Mouse (Mus musculus): ENCODE data around the gene Zfand6. TPM values are rescaled to one million over a fixed set of nuclear protein-coding genes. Genes with fewer than 3 reads are reported as not detected.
A peak's percentile ranks its signal among the peaks of the same experiment; 100 is the strongest.

Zfand6 gene
- polyA plus RNA-seq, 1 experiment from 2014 or later, result 245 TPM

GRCm38 (mm10) chr7:84587101-84587783 lies 102.5 kb downstream of the Zfand6 start:
- Histone ChIP-seq H3K4me3 (ENCODE audit: low read depth, low read length) (no peak overlapping the region), H3K36me3 (ENCODE audit: control insufficient read depth, insufficient read depth, low read length) (no peaks in the 10 kb centered on the region), H3K4me2 (no peak overlapping the region), H3K9me3 (ENCODE audit: control insufficient read depth, low read length) (no peaks in the 10 kb centered on the region), H3K9ac (ENCODE audit: low read length) (no peak overlapping the region), H3K4me1 (ENCODE audit: control insufficient read depth, insufficient read depth, low read length) (peaks cover 3% of the 10 kb centered on the region; the same call in 1 of the 2 replicates), H3K27ac (ENCODE audit: low read depth, low read length) (no peak overlapping the region), H3K27me3 (ENCODE audit: control insufficient read depth, insufficient read depth, low read length) (no peaks in the 10 kb centered on the region)
- DNase-seq (ENCODE audit: low spot score, missing footprints) (no peak), ATAC-seq (ENCODE audit: low FRiP score) (no peak; the same call in 1 of the 2 replicates)
- WGBS, result 85% methylated on average over 5 of the region's 5 CpGs

GRCm38 (mm10) chr7:84586360-84587100 lies 103.2 kb downstream of the Zfand6 start:
- Histone ChIP-seq H3K4me1 (ENCODE audit: control insufficient read depth, insufficient read depth, low read length) (peaks cover 3% of the 10 kb centered on the region; the same call in 1 of the 2 replicates), H3K9ac (ENCODE audit: low read length) (no peak overlapping the region), H3K4me2 (no peak overlapping the region), H3K9me3 (ENCODE audit: control insufficient read depth, low read length) (no peaks in the 10 kb centered on the region), H3K27me3 (ENCODE audit: control insufficient read depth, insufficient read depth, low read length) (no peaks in the 10 kb centered on the region), H3K36me3 (ENCODE audit: control insufficient read depth, insufficient read depth, low read length) (no peaks in the 10 kb centered on the region), H3K4me3 (ENCODE audit: low read depth, low read length) (no peak overlapping the region), H3K27ac (ENCODE audit: low read depth, low read length) (no peak overlapping the region)
- 0 out of 2 replicates have a peak, but pooled peaks have one; percentile 14 for ATAC-seq (ENCODE audit: low FRiP score)
- DNase-seq (ENCODE audit: low spot score, missing footprints), result no peak
- WGBS, result 72% methylated on average over 3 of the region's 3 CpGs

- no peak for DNase-seq (ENCODE audit: low spot score, missing footprints)
- Histone ChIP-seq H3K27ac (ENCODE audit: low read depth, low read length) (no peak overlapping the region), H3K9me3 (ENCODE audit: control insufficient read depth, low read length) (no peaks in the 10 kb centered on the region), H3K36me3 (ENCODE audit: control insufficient read depth, insufficient read depth, low read length) (no peaks in the 10 kb centered on the region), H3K4me1 (ENCODE audit: control insufficient read depth, insufficient read depth, low read length) (peaks cover 3% of the 10 kb centered on the region; the same call in 1 of the 2 replicates), H3K27me3 (ENCODE audit: control insufficient read depth, insufficient read depth, low read length) (no peaks in the 10 kb centered on the region), H3K4me3 (ENCODE audit: low read depth, low read length) (no peak overlapping the region), H3K9ac (ENCODE audit: low read length) (no peak overlapping the region), H3K4me2 (no peak overlapping the region)
- ATAC-seq (ENCODE audit: low FRiP score), result no peak
- 93% methylated on average over 4 of the region's 4 CpGs for WGBS
Observed at GRCm38 (mm10) chr7:84585086-84585485, 104.7 kb downstream of the Zfand6 start.

GRCm38 (mm10) chr7:84579769-84580168 lies 110.0 kb downstream of the Zfand6 start:
- no peaks in the 10 kb centered on the region for H3K36me3 ChIP-seq (ENCODE audit: control insufficient read depth, insufficient read depth, low read length)
- no peak overlapping the region for H3K9ac ChIP-seq (ENCODE audit: low read length)
- no peaks in the 10 kb centered on the region for H3K27me3 ChIP-seq (ENCODE audit: control insufficient read depth, insufficient read depth, low read length)
- no peaks in the 10 kb centered on the region for H3K4me1 ChIP-seq (ENCODE audit: control insufficient read depth, insufficient read depth, low read length)
- ATAC-seq (ENCODE audit: low FRiP score), result no peak
- no peak overlapping the region for H3K27ac ChIP-seq (ENCODE audit: low read depth, low read length)
- H3K9me3 ChIP-seq (ENCODE audit: control insufficient read depth, low read length), result no peaks in the 10 kb centered on the region
- DNase-seq (ENCODE audit: low spot score, missing footprints), result no peak
- no peak overlapping the region for H3K4me3 ChIP-seq (ENCODE audit: low read depth, low read length)
- no peak overlapping the region for H3K4me2 ChIP-seq
- 78% methylated on average over 1 of the region's 1 CpGs for WGBS

GRCm38 (mm10) chr7:84578841-84579240 lies 110.9 kb downstream of the Zfand6 start:
- DNase-seq (ENCODE audit: low spot score, missing footprints), result no peak

GRCm38 (mm10) chr7:84577034-84577433 lies 112.7 kb downstream of the Zfand6 start:
- DNase-seq (ENCODE audit: low spot score, missing footprints) (no peak), ATAC-seq (ENCODE audit: low FRiP score) (no peak)
- Histone ChIP-seq H3K4me1 (ENCODE audit: control insufficient read depth, insufficient read depth, low read length) (no peaks in the 10 kb centered on the region), H3K9ac (ENCODE audit: low read length) (no peak overlapping the region), H3K4me2 (no peak overlapping the region), H3K4me3 (ENCODE audit: low read depth, low read length) (no peak overlapping the region), H3K27me3 (ENCODE audit: control insufficient read depth, insufficient read depth, low read length) (no peaks in the 10 kb centered on the region), H3K9me3 (ENCODE audit: control insufficient read depth, low read length) (no peaks in the 10 kb centered on the region), H3K36me3 (ENCODE audit: control insufficient read depth, insufficient read depth, low read length) (no peaks in the 10 kb centered on the region), H3K27ac (ENCODE audit: low read depth, low read length) (no peak overlapping the region)
- WGBS, result 76% methylated on average over 2 of the region's 2 CpGs

More at GRCm38 (mm10) chr7:84578841-84579240, 110.9 kb downstream of the Zfand6 start:
- no peak for ATAC-seq (ENCODE audit: low FRiP score)
- Histone ChIP-seq H3K36me3 (ENCODE audit: control insufficient read depth, insufficient read depth, low read length) (no peaks in the 10 kb centered on the region), H3K4me2 (no peak overlapping the region), H3K27ac (ENCODE audit: low read depth, low read length) (no peak overlapping the region), H3K9me3 (ENCODE audit: control insufficient read depth, low read length) (no peaks in the 10 kb centered on the region), H3K4me3 (ENCODE audit: low read depth, low read length) (no peak overlapping the region), H3K27me3 (ENCODE audit: control insufficient read depth, insufficient read depth, low read length) (no peaks in the 10 kb centered on the region), H3K4me1 (ENCODE audit: control insufficient read depth, insufficient read depth, low read length) (no peaks in the 10 kb centered on the region), H3K9ac (ENCODE audit: low read length) (no peak overlapping the region)
- WGBS, result 83% methylated on average over 1 of the region's 1 CpGs

- DNase-seq (ENCODE audit: low spot score, missing footprints) (no peak), ATAC-seq (ENCODE audit: low FRiP score) (no peak)
- Histone ChIP-seq H3K9me3 (ENCODE audit: control insufficient read depth, low read length) (no peaks in the 10 kb centered on the region), H3K4me3 (ENCODE audit: low read depth, low read length) (no peak overlapping the region), H3K4me1 (ENCODE audit: control insufficient read depth, insufficient read depth, low read length) (no peaks in the 10 kb centered on the region), H3K4me2 (no peak overlapping the region), H3K36me3 (ENCODE audit: control insufficient read depth, insufficient read depth, low read length) (no peaks in the 10 kb centered on the region), H3K27me3 (ENCODE audit: control insufficient read depth, insufficient read depth, low read length) (no peaks in the 10 kb centered on the region), H3K27ac (ENCODE audit: low read depth, low read length) (no peak overlapping the region), H3K9ac (ENCODE audit: low read length) (no peak overlapping the region)
- WGBS, result 82% methylated on average over 6 of the region's 6 CpGs
Observed at GRCm38 (mm10) chr7:84566200-84566599, 123.6 kb downstream of the Zfand6 start.

GRCm38 (mm10) chr7:84564236-84564635 lies 125.5 kb downstream of the Zfand6 start:
- Histone ChIP-seq H3K4me2 (no peak overlapping the region), H3K27ac (ENCODE audit: low read depth, low read length) (no peak overlapping the region), H3K36me3 (ENCODE audit: control insufficient read depth, insufficient read depth, low read length) (no peaks in the 10 kb centered on the region), H3K9me3 (ENCODE audit: control insufficient read depth, low read length) (no peaks in the 10 kb centered on the region), H3K27me3 (ENCODE audit: control insufficient read depth, insufficient read depth, low read length) (no peaks in the 10 kb centered on the region), H3K9ac (ENCODE audit: low read length) (no peak overlapping the region), H3K4me3 (ENCODE audit: low read depth, low read length) (no peak overlapping the region), H3K4me1 (ENCODE audit: control insufficient read depth, insufficient read depth, low read length) (no peaks in the 10 kb centered on the region)
- DNase-seq (ENCODE audit: low spot score, missing footprints) (no peak), ATAC-seq (ENCODE audit: low FRiP score) (no peak)
- WGBS, result 85% methylated on average over 3 of the region's 3 CpGs

All from midbrain, embryonic 11.5 days (tissue).